ENCODE assay signal across 29 mouse cellular contexts in genomic region chr10:115457368-115458021, GRCm38 (mm10).
DNase-seq lines count a peak whose midpoint lies in the region; ATAC-seq and TF ChIP-seq lines count a peak whose summit lies in the region.
"Had no signal": no experiment of that assay in that cellular context is flagged by ENCODE, and none has a peak within 500 bp of the region (broad histone marks: within the 10 kb centered on the region; RNA-seq: fewer than 3 reads in every experiment).

No protein-coding gene starts in this region.

- no peak overlapping the region for H3K27ac ChIP-seq in heart, embryonic 10.5 days
- H3K27ac ChIP-seq in heart, embryonic 11.5 days (ENCODE audit: low read depth, low read length), result no peak overlapping the region
- peak overlapping the region; percentile 36; the same call in 1 of the 2 replicates for H3K27ac ChIP-seq in kidney, embryonic 16.5 days (ENCODE audit: low read length)
- no peak overlapping the region for H3K27ac ChIP-seq in liver, postnatal 0 days (ENCODE audit: low read depth)
- H3K27ac ChIP-seq in liver, embryonic 12.5 days, result no peak overlapping the region
- H3K27ac ChIP-seq in embryonic facial prominence, embryonic 10.5 days (replicated peaks), result no peak overlapping the region
- H3K27ac ChIP-seq: embryonic facial prominence, embryonic 12.5 days; embryonic facial prominence, embryonic 15.5 days; heart, adult 2 months; heart, embryonic 15.5 days; hindbrain, embryonic 14.5 days; hindbrain, postnatal 0 days had no signal

- H3K4me3 ChIP-seq in heart, embryonic 10.5 days, result no peak overlapping the region
- H3K4me3 ChIP-seq in heart, embryonic 11.5 days (ENCODE audit: low read depth, low read length), result no peak overlapping the region
- H3K4me3 ChIP-seq in kidney, embryonic 16.5 days (ENCODE audit: low read length), result no peak overlapping the region
- H3K4me3 ChIP-seq in liver, postnatal 0 days (ENCODE audit: low read depth, low read length), result no peak overlapping the region
- no peak overlapping the region for H3K4me3 ChIP-seq in liver, embryonic 12.5 days
- no peak overlapping the region for H3K4me3 ChIP-seq in embryonic facial prominence, embryonic 10.5 days
- H3K4me3 ChIP-seq: embryonic facial prominence, embryonic 12.5 days; embryonic facial prominence, embryonic 15.5 days; heart, adult 2 months; heart, embryonic 12.5 days; heart, embryonic 15.5 days had no signal

- no peaks in the 10 kb centered on the region for H3K9me3 ChIP-seq in heart, embryonic 10.5 days
- no peaks in the 10 kb centered on the region for H3K9me3 ChIP-seq in heart, embryonic 11.5 days (replicated peaks; ENCODE audit: control insufficient read depth, low read length)
- H3K9me3 ChIP-seq in kidney, embryonic 16.5 days (ENCODE audit: low read length), result no peaks in the 10 kb centered on the region
- no peaks in the 10 kb centered on the region for H3K9me3 ChIP-seq in liver, postnatal 0 days (ENCODE audit: low read length)
- H3K9me3 ChIP-seq in liver, embryonic 12.5 days (replicated peaks), result no peaks in the 10 kb centered on the region
- H3K9me3 ChIP-seq in embryonic facial prominence, embryonic 10.5 days, result no peaks in the 10 kb centered on the region
- H3K9me3 ChIP-seq: embryonic facial prominence, embryonic 12.5 days; embryonic facial prominence, embryonic 15.5 days; G1E; heart, embryonic 12.5 days; heart, embryonic 15.5 days had no signal

- H3K27me3 ChIP-seq in heart, embryonic 10.5 days (ENCODE audit: insufficient read depth, poor library complexity, severe bottlenecking), result no peaks in the 10 kb centered on the region
- no peaks in the 10 kb centered on the region for H3K27me3 ChIP-seq in heart, embryonic 11.5 days (ENCODE audit: control insufficient read depth, insufficient read depth, low read length)
- no peaks in the 10 kb centered on the region for H3K27me3 ChIP-seq in kidney, embryonic 16.5 days (ENCODE audit: insufficient read depth, low read length)
- no peaks in the 10 kb centered on the region for H3K27me3 ChIP-seq in liver, postnatal 0 days (ENCODE audit: insufficient read depth, low read length)
- no peaks in the 10 kb centered on the region for H3K27me3 ChIP-seq in liver, embryonic 12.5 days (replicated peaks)
- no peaks in the 10 kb centered on the region for H3K27me3 ChIP-seq in embryonic facial prominence, embryonic 10.5 days (replicated peaks; ENCODE audit: low read depth, poor library complexity, severe bottlenecking)
- H3K27me3 ChIP-seq: CH12.LX; embryonic facial prominence, embryonic 12.5 days; embryonic facial prominence, embryonic 15.5 days; heart, embryonic 12.5 days; heart, embryonic 15.5 days had no signal

- peak; percentile 39 for DNase-seq in heart, embryonic 10.5 days (ENCODE audit: low spot score)
- no peak for DNase-seq in kidney, adult 11 months
- DNase-seq in liver, postnatal 0 days, result no peak
- DNase-seq in embryonic facial prominence, embryonic 10.5 days (ENCODE audit: low spot score), result peak; percentile 9
- DNase-seq in adrenal gland, postnatal 25 days, result no peak
- DNase-seq: adrenal gland, adult 8-10 months; adrenal gland, postnatal 36 days; B cell, adult 2 months; cerebellum, adult 18-20 months; cerebellum, adult 9-10 months; cerebellum, postnatal 14 days; forebrain, postnatal 0 days; gastrocnemius, postnatal 25 days; heart, adult 2 months; heart, postnatal 10 days; heart, postnatal 4 days had no signal

- no peak overlapping the region for H3K9ac ChIP-seq in heart, embryonic 11.5 days (ENCODE audit: low read depth, low read length)
- H3K9ac ChIP-seq in kidney, embryonic 16.5 days (replicated peaks; ENCODE audit: low read length), result no peak overlapping the region
- no peak overlapping the region for H3K9ac ChIP-seq in liver, postnatal 0 days (replicated peaks)
- no peak overlapping the region for H3K9ac ChIP-seq in liver, embryonic 12.5 days
- H3K9ac ChIP-seq: embryonic facial prominence, embryonic 12.5 days; embryonic facial prominence, embryonic 15.5 days; forebrain, postnatal 0 days; heart, embryonic 12.5 days; heart, embryonic 15.5 days; hindbrain, embryonic 14.5 days had no signal

- WGBS in heart, embryonic 10.5 days, result 53% methylated on average over 6 of the region's 6 CpGs
- 53% methylated on average over 6 of the region's 6 CpGs for WGBS in heart, embryonic 11.5 days (ENCODE audit: insufficient replicate concordance)
- WGBS in kidney, embryonic 16.5 days, result 17% methylated on average over 6 of the region's 6 CpGs
- 48% methylated on average over 6 of the region's 6 CpGs for WGBS in liver, postnatal 0 days (ENCODE audit: insufficient replicate concordance)
- WGBS in liver, embryonic 12.5 days (ENCODE audit: insufficient replicate concordance), result 44% methylated on average over 6 of the region's 6 CpGs
- 62% methylated on average over 6 of the region's 6 CpGs for WGBS in embryonic facial prominence, embryonic 10.5 days

- no peaks in the 10 kb centered on the region for H3K4me1 ChIP-seq in heart, embryonic 10.5 days
- no peaks in the 10 kb centered on the region for H3K4me1 ChIP-seq in heart, embryonic 11.5 days (ENCODE audit: control insufficient read depth, insufficient read depth, low read length)
- H3K4me1 ChIP-seq in kidney, embryonic 16.5 days (ENCODE audit: insufficient read depth, low read length), result peaks cover 8% of the 10 kb centered on the region
- no peaks in the 10 kb centered on the region for H3K4me1 ChIP-seq in liver, postnatal 0 days (ENCODE audit: insufficient read depth)
- no peaks in the 10 kb centered on the region for H3K4me1 ChIP-seq in liver, embryonic 12.5 days
- H3K4me1 ChIP-seq in embryonic facial prominence, embryonic 10.5 days, result peaks cover 3% of the 10 kb centered on the region; the same call in 1 of the 2 replicates
- H3K4me1 ChIP-seq: embryonic facial prominence, embryonic 12.5 days; embryonic facial prominence, embryonic 15.5 days; heart, embryonic 12.5 days; heart, embryonic 15.5 days had no signal

- H3K36me3 ChIP-seq in heart, embryonic 10.5 days, result no peaks in the 10 kb centered on the region
- H3K36me3 ChIP-seq in heart, embryonic 11.5 days (ENCODE audit: control insufficient read depth, insufficient read depth, low read length), result no peaks in the 10 kb centered on the region
- no peaks in the 10 kb centered on the region for H3K36me3 ChIP-seq in kidney, embryonic 16.5 days (ENCODE audit: insufficient read depth, low read length)
- no peaks in the 10 kb centered on the region for H3K36me3 ChIP-seq in liver, postnatal 0 days (replicated peaks; ENCODE audit: insufficient read depth, low read length)
- H3K36me3 ChIP-seq in liver, embryonic 12.5 days, result no peaks in the 10 kb centered on the region
- no peaks in the 10 kb centered on the region for H3K36me3 ChIP-seq in embryonic facial prominence, embryonic 10.5 days (replicated peaks)
- H3K36me3 ChIP-seq: embryonic facial prominence, embryonic 15.5 days; G1E; heart, embryonic 12.5 days; heart, embryonic 15.5 days had no signal

- no peak for TF ChIP-seq CTCF in liver, postnatal 0 days (IDR thresholded peaks at IDR 0.05; ENCODE audit: low read depth)

- H3K4me2 ChIP-seq in heart, embryonic 11.5 days, result no peak overlapping the region
- H3K4me2 ChIP-seq in kidney, embryonic 16.5 days (replicated peaks; ENCODE audit: low read depth, low read length), result no peak overlapping the region; the same call in 1 of the 2 replicates
- H3K4me2 ChIP-seq in liver, postnatal 0 days (ENCODE audit: low read depth, low read length), result no peak overlapping the region
- H3K4me2 ChIP-seq in liver, embryonic 12.5 days, result no peak overlapping the region
- H3K4me2 ChIP-seq: embryonic facial prominence, embryonic 12.5 days; embryonic facial prominence, embryonic 15.5 days; heart, embryonic 12.5 days; heart, embryonic 15.5 days; hindbrain, embryonic 14.5 days had no signal

- no peak for TF ChIP-seq EP300 in liver, postnatal 0 days (IDR thresholded peaks at IDR 0.05; ENCODE audit: low read depth)

- no peak for ATAC-seq in heart, embryonic 11.5 days (replicated peaks; ENCODE audit: insufficient number of reproducible peaks, low FRiP score, low TSS enrichment)
- ATAC-seq in kidney, embryonic 16.5 days (ENCODE audit: low FRiP score, low TSS enrichment), result peak; percentile 73
- ATAC-seq in liver, postnatal 0 days, result 0 out of 2 replicates have a peak, but pooled peaks have one; percentile 15
- no peak for ATAC-seq in liver, embryonic 12.5 days
- ATAC-seq: forebrain, embryonic 14.5 days; forebrain, postnatal 0 days; hindbrain, postnatal 0 days; inflammation-experienced regulatory T-cells, adult 6 months had no signal

Comparison
In these comparisons a context has a peak if more than half of its experiments do, and no peak if none do; other contexts are left out.
1. ATAC-seq: peak in kidney, embryonic 16.5 days (single experiment) and liver, postnatal 0 days (single experiment); none in heart, embryonic 11.5 days (single experiment) and liver, embryonic 12.5 days (single experiment).
2. DNase-seq: peak in heart, embryonic 10.5 days (single experiment) and embryonic facial prominence, embryonic 10.5 days (single experiment); none in kidney, adult 11 months (single experiment), liver, postnatal 0 days (single experiment) and adrenal gland, postnatal 25 days (single experiment).